Mouse (Mus musculus): ENCODE measurements around the gene Hmg20b. TPM values are rescaled to one million over a fixed set of nuclear protein-coding genes. Genes with fewer than 3 reads are reported as not detected.

Hmg20b gene
- polyA plus RNA-seq, 1 experiment from 2014 or later, result 27.1 TPM

GRCm38 (mm10) chr10:81363436-81364346, 13.4 kb upstream of the Hmg20b start:
- Histone ChIP-seq H3K4me1 (replicated peaks) (peaks cover 96% of the 10 kb centered on the region), H3K27me3 (no peaks in the 10 kb centered on the region), H3K27ac (peak overlapping the region; percentile 98), H3K9ac (peak overlapping the region; percentile 99), H3K36me3 (peaks cover 73% of the 10 kb centered on the region), H3K4me2 (peak overlapping the region; percentile 95), H3K4me3 (replicated peaks) (peak overlapping the region; percentile 29), H3K9me3 (replicated peaks) (no peaks in the 10 kb centered on the region)
- no peak for DNase-seq
- WGBS (ENCODE audit: insufficient replicate concordance), result 55% methylated on average over 54 of the region's 54 CpGs
- peak; percentile 24 for ATAC-seq (ENCODE audit: low read depth)

GRCm38 (mm10) chr10:81362336-81362949, 12.2 kb upstream of the Hmg20b start:
- H3K9ac ChIP-seq, result peak overlapping the region; percentile 99
- peak; percentile 88 for ATAC-seq (ENCODE audit: low read depth)
- H3K4me3 ChIP-seq (replicated peaks), result peak overlapping the region; percentile 29
- 22% methylated on average over 12 of the region's 12 CpGs for WGBS (ENCODE audit: insufficient replicate concordance)
- DNase-seq, result peak; percentile 87
- peaks cover 60% of the 10 kb centered on the region for H3K36me3 ChIP-seq
- no peaks in the 10 kb centered on the region for H3K9me3 ChIP-seq (replicated peaks)
- peak overlapping the region; percentile 98 for H3K27ac ChIP-seq
- H3K4me2 ChIP-seq, result peak overlapping the region; percentile 95
- no peaks in the 10 kb centered on the region for H3K27me3 ChIP-seq
- peaks cover 96% of the 10 kb centered on the region for H3K4me1 ChIP-seq (replicated peaks)

DNA sequence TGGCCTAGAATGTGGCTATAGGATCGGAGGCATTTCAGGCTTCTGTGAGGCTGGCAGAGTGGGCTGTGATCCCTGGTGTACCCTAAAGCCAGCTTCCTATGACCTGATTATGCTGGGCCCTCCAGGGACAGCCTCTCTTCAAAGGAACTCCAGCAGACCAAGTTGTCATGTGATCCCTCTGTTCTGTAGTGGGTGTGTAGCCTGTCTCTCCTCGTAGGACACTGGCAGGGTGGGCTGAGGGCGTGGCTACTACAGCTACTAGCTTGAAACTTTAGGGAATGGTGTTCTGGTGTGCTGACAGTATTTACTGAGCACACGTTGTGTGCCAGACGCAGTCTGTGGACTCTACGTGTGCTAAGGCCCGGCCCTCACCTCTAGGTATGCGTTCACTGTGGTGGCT, 10.4 kb upstream of the Hmg20b start:
- H3K4me3 ChIP-seq (replicated peaks), result peak overlapping the region; percentile 20
- H3K4me1 ChIP-seq (replicated peaks), result peaks cover 92% of the 10 kb centered on the region
- DNase-seq, result no peak
- H3K27me3 ChIP-seq, result no peaks in the 10 kb centered on the region
- peaks cover 46% of the 10 kb centered on the region for H3K36me3 ChIP-seq
- peak overlapping the region; percentile 99 for H3K9ac ChIP-seq
- no peaks in the 10 kb centered on the region for H3K9me3 ChIP-seq (replicated peaks)
- WGBS (ENCODE audit: insufficient replicate concordance), result 70% methylated on average over 8 of the region's 8 CpGs
- peak overlapping the region; percentile 98 for H3K27ac ChIP-seq
- peak overlapping the region; percentile 95 for H3K4me2 ChIP-seq
- no peak for ATAC-seq (ENCODE audit: low read depth)

DNA sequence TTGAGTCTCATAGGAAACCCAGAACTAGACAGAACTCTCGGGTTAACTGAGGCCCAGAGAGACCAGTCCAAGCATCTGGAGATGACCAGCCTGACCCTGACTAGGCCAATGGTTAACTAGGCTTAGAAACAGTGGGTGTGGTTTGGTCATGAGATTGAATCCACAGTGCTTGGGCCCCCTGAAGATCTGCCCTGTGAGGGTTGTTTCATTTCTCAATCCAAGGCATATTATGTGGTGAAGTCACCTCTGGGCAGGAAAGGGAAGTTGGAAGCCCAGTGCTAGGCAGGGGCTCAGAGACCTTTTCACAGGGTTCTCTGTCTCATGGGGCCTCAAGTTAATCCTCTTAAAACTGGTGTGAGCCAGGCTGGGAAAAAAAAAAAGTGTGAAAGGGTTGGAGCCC, 8.6 kb upstream of the Hmg20b start:
- H3K27me3 ChIP-seq, result no peaks in the 10 kb centered on the region
- peak overlapping the region; percentile 99 for H3K9ac ChIP-seq
- no peaks in the 10 kb centered on the region for H3K9me3 ChIP-seq (replicated peaks)
- H3K27ac ChIP-seq, result peak overlapping the region; percentile 98
- H3K4me2 ChIP-seq, result peak overlapping the region; percentile 95
- WGBS (ENCODE audit: insufficient replicate concordance), result 53% methylated on average over 1 of the region's 1 CpGs
- H3K4me1 ChIP-seq (replicated peaks), result peaks cover 89% of the 10 kb centered on the region
- H3K4me3 ChIP-seq (replicated peaks), result peak overlapping the region; percentile 87
- DNase-seq, result no peak
- ATAC-seq (ENCODE audit: low read depth), result no peak
- peaks cover 38% of the 10 kb centered on the region for H3K36me3 ChIP-seq

GRCm38 (mm10) chr10:81358209-81358608, 7.9 kb upstream of the Hmg20b start:
- peaks cover 87% of the 10 kb centered on the region for H3K4me1 ChIP-seq (replicated peaks)
- H3K4me3 ChIP-seq (replicated peaks), result peak overlapping the region; percentile 87
- peak overlapping the region; percentile 99 for H3K9ac ChIP-seq
- peak overlapping the region; percentile 95 for H3K4me2 ChIP-seq
- DNase-seq (no peak), ATAC-seq (ENCODE audit: low read depth) (no peak)
- peak overlapping the region; percentile 98 for H3K27ac ChIP-seq
- H3K36me3 ChIP-seq, result peaks cover 31% of the 10 kb centered on the region
- no peaks in the 10 kb centered on the region for H3K27me3 ChIP-seq
- 18% methylated on average over 4 of the region's 4 CpGs for WGBS (ENCODE audit: insufficient replicate concordance)
- no peaks in the 10 kb centered on the region for H3K9me3 ChIP-seq (replicated peaks)

DNA sequence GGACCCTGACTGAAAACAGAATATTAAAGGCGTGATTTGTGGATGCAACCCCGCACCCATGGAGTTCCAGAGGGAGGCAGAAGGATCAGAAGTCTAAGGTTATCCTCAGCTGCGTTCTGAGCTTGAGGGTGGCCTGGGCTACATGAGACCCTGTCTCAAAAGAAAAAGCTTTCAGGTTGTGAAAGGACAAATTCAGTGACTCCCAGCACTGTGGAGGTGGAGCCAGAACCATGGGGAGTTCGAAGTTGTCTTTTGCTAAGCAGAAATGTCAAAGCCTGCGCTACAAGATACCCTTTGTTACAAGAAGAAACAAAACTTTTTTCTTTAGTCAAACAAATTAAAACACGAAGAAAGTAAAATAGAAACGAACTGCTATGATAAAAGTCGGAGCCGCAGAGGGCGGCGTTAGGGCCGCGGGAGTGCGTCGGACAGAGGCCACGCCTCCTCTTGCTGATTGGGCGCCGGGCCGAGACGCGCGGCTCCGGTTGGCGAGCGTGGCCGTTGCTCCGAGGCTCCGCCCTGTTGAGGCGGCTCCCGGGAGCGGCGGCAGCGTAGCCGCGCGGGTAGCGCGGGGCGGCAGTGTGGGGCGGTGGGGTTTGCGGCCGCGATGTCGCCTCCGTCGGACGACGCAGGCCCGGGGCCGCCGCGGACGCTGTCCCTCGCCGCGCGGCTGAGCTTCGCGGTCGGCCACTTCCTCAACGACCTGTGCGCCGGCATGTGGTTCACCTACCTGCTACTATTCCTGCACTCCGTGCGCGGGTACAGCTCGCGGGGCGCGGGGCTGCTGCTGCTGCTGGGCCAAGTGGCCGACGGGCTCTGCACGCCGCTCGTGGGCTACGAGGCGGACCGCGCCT, 6.9 kb upstream of the Hmg20b start, which contains the start of gene Mfsd12:
Mfsd12 (plus strand) TSS at position 501 of the 854 bp plus-strand sequence.
- DNase-seq (peak; percentile 90), ATAC-seq (ENCODE audit: low read depth) (peak; percentile 82)
- no peaks in the 10 kb centered on the region for H3K9me3 ChIP-seq (replicated peaks)
- peak within 1 kb of the TSS; percentile 98 for H3K27ac ChIP-seq
- H3K36me3 ChIP-seq, result peaks cover 26% of the 10 kb centered on the region
- H3K4me3 ChIP-seq (replicated peaks), result peak within 1 kb of the TSS; percentile 87
- H3K27me3 ChIP-seq, result no peaks in the 10 kb centered on the region
- peaks cover 85% of the 10 kb centered on the region for H3K4me1 ChIP-seq (replicated peaks)
- peak within 1 kb of the TSS; percentile 95 for H3K4me2 ChIP-seq
- H3K9ac ChIP-seq, result peak within 1 kb of the TSS; percentile 99
- 2% methylated on average over 79 of the region's 79 CpGs for WGBS (ENCODE audit: insufficient replicate concordance)

- no peaks in the 10 kb centered on the region for H3K27me3 ChIP-seq
- no peak for DNase-seq
- H3K9ac ChIP-seq, result peak overlapping the region; percentile 66
- peaks cover 85% of the 10 kb centered on the region for H3K4me1 ChIP-seq (replicated peaks)
- peak overlapping the region; percentile 79 for H3K27ac ChIP-seq
- peak overlapping the region; percentile 95 for H3K4me2 ChIP-seq
- H3K9me3 ChIP-seq (replicated peaks), result no peaks in the 10 kb centered on the region
- whole genome bisulfite sequencing (ENCODE audit: insufficient replicate concordance), result 25% methylated on average over 12 of the region's 12 CpGs
- peak overlapping the region; percentile 87 for H3K4me3 ChIP-seq (replicated peaks)
- peaks cover 19% of the 10 kb centered on the region for H3K36me3 ChIP-seq
- ATAC-seq (ENCODE audit: low read depth), result no peak
These were observed 6.2 kb upstream of the Hmg20b start for GRCm38 (mm10) chr10:81356352-81356990.

- H3K4me1 ChIP-seq (replicated peaks), result peaks cover 83% of the 10 kb centered on the region
- WGBS (ENCODE audit: insufficient replicate concordance), result 49% methylated on average over 4 of the region's 4 CpGs
These were observed 5.3 kb upstream of the Hmg20b start for GRCm38 (mm10) chr10:81355533-81355932.

DNA sequence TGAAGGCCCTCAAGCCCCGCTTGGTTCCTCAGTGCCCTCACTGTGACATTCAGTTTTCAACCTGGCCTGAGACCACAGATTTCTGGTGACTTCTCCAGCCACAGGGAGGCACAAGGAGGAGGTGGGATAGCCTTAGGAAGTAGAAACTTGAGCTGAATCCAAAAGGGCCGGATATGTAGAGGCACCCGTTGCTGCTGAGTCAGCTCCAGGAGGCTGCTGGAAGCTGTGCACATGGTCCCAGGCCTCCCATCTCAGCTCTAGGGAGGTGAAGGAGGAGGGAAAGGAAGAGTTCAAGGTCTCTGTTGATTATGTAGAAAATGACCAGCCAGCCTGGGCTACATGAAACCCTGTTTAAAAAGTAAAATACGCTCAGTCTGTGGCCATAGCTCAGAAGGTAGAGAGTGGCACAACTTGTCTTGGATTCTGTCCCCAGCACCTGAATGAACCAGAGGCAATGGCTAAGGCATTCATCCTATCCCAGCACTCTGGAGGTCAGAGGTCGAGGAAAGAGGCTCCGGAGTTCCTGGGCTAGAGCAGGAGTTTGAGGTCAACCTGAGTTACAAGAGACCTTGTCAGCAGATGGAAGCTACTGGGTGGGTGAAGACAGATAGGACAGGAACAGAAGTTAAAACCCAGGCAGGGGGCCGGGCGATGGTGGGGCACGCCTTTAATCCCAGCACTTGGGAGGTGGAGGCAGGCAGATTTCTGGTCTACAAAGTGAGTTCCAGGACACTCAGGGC, 4.6 kb upstream of the Hmg20b start:
- Histone ChIP-seq H3K27ac (no peak overlapping the region), H3K4me3 (replicated peaks) (no peak overlapping the region), H3K27me3 (no peaks in the 10 kb centered on the region), H3K36me3 (peaks cover 3% of the 10 kb centered on the region; the same call in 1 of the 2 replicates), H3K9me3 (replicated peaks) (no peaks in the 10 kb centered on the region), H3K4me2 (no peak overlapping the region), H3K9ac (0 out of 2 replicates have a peak overlapping the region, but pooled peaks have one; percentile 11), H3K4me1 (replicated peaks) (peaks cover 77% of the 10 kb centered on the region)
- WGBS (ENCODE audit: insufficient replicate concordance), result 63% methylated on average over 9 of the region's 9 CpGs
- ATAC-seq (ENCODE audit: low read depth), result no peak
- DNase-seq, result no peak

More at GRCm38 (mm10) chr10:81355533-81355932, 5.3 kb upstream of the Hmg20b start:
- DNase-seq (no peak), ATAC-seq (ENCODE audit: low read depth) (no peak)
- Histone ChIP-seq H3K9me3 (replicated peaks) (no peaks in the 10 kb centered on the region), H3K9ac (no peak overlapping the region), H3K27ac (peak overlapping the region; percentile 79; the same call in 1 of the 2 replicates), H3K36me3 (peaks cover 9% of the 10 kb centered on the region), H3K27me3 (no peaks in the 10 kb centered on the region), H3K4me3 (replicated peaks) (no peak overlapping the region), H3K4me2 (no peak overlapping the region)
